ENCODE assay signal across 20 mouse cellular contexts in the genomic region with DNA sequence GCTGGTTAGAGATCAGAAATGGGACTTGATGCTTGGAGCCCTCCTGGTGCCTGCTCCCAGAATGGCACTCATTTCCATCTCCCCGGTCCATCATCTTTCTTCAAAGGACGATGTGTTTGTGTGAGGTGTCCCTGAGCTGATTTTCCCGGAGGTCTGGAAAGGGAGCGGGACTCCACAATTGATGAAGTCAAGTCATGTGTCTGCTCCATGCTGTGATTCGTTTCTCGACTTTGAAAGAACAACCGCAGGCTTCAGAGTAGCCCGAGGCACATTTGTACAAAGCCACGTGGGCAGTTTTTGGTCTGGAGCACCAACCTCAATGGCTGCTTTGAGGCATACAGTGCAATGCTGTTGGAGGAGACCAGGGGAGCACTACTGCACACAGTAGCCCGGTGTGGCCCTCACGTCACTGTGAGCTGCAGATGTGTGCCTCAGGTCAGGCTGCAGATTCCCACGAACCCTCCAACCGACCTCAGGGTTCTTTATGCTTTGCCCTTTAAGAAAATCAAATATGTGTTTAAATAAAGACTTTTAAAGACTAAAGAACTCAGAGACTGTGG. TPM values are rescaled to one million over a fixed set of nuclear protein-coding genes. Genes with fewer than 3 reads are reported as not detected.
DNase-seq lines count a peak whose midpoint lies in the region; ATAC-seq and TF ChIP-seq lines count a peak whose summit lies in the region.
"Had no signal": no experiment of that assay in that cellular context is flagged by ENCODE, and none has a peak within 500 bp of the region (broad histone marks: within the 10 kb centered on the region; RNA-seq: fewer than 3 reads in every experiment).

No protein-coding gene starts in this region.

- H3K4me1 ChIP-seq in midbrain, embryonic 10.5 days: peaks cover 20% of the 10 kb centered on the region
- 0 out of 2 replicates have a peak, but pooled peaks cover 5% of the 10 kb centered on the region for H3K4me1 ChIP-seq in midbrain, postnatal 0 days (ENCODE audit: insufficient read depth, low read length)
- H3K4me1 ChIP-seq in forebrain, embryonic 14.5 days (ENCODE audit: control insufficient read depth, insufficient read depth, low read length): no peaks in the 10 kb centered on the region
- peaks cover 16% of the 10 kb centered on the region for H3K4me1 ChIP-seq in midbrain, embryonic 15.5 days
- H3K4me1 ChIP-seq in stomach, postnatal 0 days (replicated peaks; ENCODE audit: control insufficient read depth, insufficient read depth): peaks cover 2% of the 10 kb centered on the region; the same call in 1 of the 2 replicates
- H3K4me1 ChIP-seq in lung, adult 2 months (ENCODE audit: control insufficient read depth, insufficient read depth, low read length): no peaks in the 10 kb centered on the region
- H3K4me1 ChIP-seq: liver, embryonic 13.5 days had no signal

- no peak; the same call in 1 of the 2 replicates for ATAC-seq in midbrain, postnatal 0 days (ENCODE audit: low FRiP score)
- ATAC-seq in forebrain, embryonic 14.5 days: peak; percentile 10; the same call in 1 of the 2 replicates
- ATAC-seq in midbrain, embryonic 15.5 days (replicated peaks): peak; percentile 67
- no peak for ATAC-seq in stomach, postnatal 0 days (ENCODE audit: low FRiP score, low TSS enrichment)
- ATAC-seq: hindbrain, postnatal 0 days had no signal

- intact Hi-C loops in left cerebral cortex, adult 2 months (cut with DNase I): no loop called here

- H3K9me3 ChIP-seq in midbrain, embryonic 10.5 days (replicated peaks): peaks cover 6% of the 10 kb centered on the region; the same call in 1 of the 2 replicates
- peaks cover 6% of the 10 kb centered on the region for H3K9me3 ChIP-seq in midbrain, postnatal 0 days (ENCODE audit: low read length)
- H3K9me3 ChIP-seq in forebrain, embryonic 14.5 days (replicated peaks; ENCODE audit: control insufficient read depth, low read length): no peaks in the 10 kb centered on the region
- H3K9me3 ChIP-seq in midbrain, embryonic 15.5 days: peaks cover 7% of the 10 kb centered on the region; the same call in 1 of the 2 replicates
- H3K9me3 ChIP-seq in stomach, postnatal 0 days (ENCODE audit: control insufficient read depth, low read length): no peaks in the 10 kb centered on the region
- H3K9me3 ChIP-seq: heart, embryonic 10.5 days; liver, embryonic 13.5 days had no signal

- no peak for TF ChIP-seq CTCF in midbrain, postnatal 0 days (IDR thresholded peaks at IDR 0.05)
- TF ChIP-seq CTCF in stomach, postnatal 0 days (IDR thresholded peaks at IDR 0.05; ENCODE audit: low read depth): no peak
- no peak for TF ChIP-seq CTCF in lung, adult 2 months (IDR thresholded peaks at IDR 0.05; ENCODE audit: insufficient read depth, low read length)
- no peak for TF ChIP-seq CTCF in left cerebral cortex, adult 2 months (IDR thresholded peaks at IDR 0.05)

- peak; percentile 17 for DNase-seq in midbrain, embryonic 10.5 days (ENCODE audit: low spot score)
- DNase-seq in midbrain, postnatal 0 days (ENCODE audit: low spot score): no peak
- peak; percentile 10 for DNase-seq in brain, adult 2 months (ENCODE audit: low read depth, low spot score)
- peak; percentile 28 for DNase-seq in forebrain, embryonic 14.5 days (ENCODE audit: low spot score)
- no peak for DNase-seq in stomach, postnatal 0 days (ENCODE audit: low spot score)
- DNase-seq in lung, adult 2 months: no peak
- no peak for DNase-seq in left cerebral cortex, adult 2 months (ENCODE audit: extremely low spot score in 1 of 2, low spot score in 2 of 2)
- DNase-seq: adrenal gland, postnatal 14 days; cerebellum, adult 2 months; gastrocnemius, postnatal 36 days; heart, postnatal 14 days; kidney, adult 2 months; kidney, postnatal 14 days; layer of hippocampus, adult 9-11 months; liver, embryonic 13.5 days; thymus, postnatal 4 days had no signal

- no peak overlapping the region for H3K27ac ChIP-seq in midbrain, embryonic 10.5 days (replicated peaks)
- H3K27ac ChIP-seq in midbrain, postnatal 0 days (ENCODE audit: low read depth, low read length): no peak overlapping the region
- no peak overlapping the region for H3K27ac ChIP-seq in forebrain, embryonic 14.5 days (ENCODE audit: low read depth, low read length)
- H3K27ac ChIP-seq in midbrain, embryonic 15.5 days: no peak overlapping the region
- H3K27ac ChIP-seq in stomach, postnatal 0 days (replicated peaks): no peak overlapping the region
- no peak overlapping the region for H3K27ac ChIP-seq in left cerebral cortex, adult 2 months
- H3K27ac ChIP-seq: heart, embryonic 10.5 days; hindbrain, postnatal 0 days; liver, embryonic 13.5 days had no signal

- no peaks in the 10 kb centered on the region for H3K27me3 ChIP-seq in midbrain, embryonic 10.5 days (ENCODE audit: low read depth, poor library complexity, severe bottlenecking)
- no peaks in the 10 kb centered on the region for H3K27me3 ChIP-seq in midbrain, postnatal 0 days (ENCODE audit: insufficient read depth, low read length)
- no peaks in the 10 kb centered on the region for H3K27me3 ChIP-seq in forebrain, embryonic 14.5 days (replicated peaks; ENCODE audit: control insufficient read depth, insufficient read depth, low read length)
- H3K27me3 ChIP-seq in midbrain, embryonic 15.5 days (replicated peaks): no peaks in the 10 kb centered on the region
- H3K27me3 ChIP-seq in stomach, postnatal 0 days (ENCODE audit: control insufficient read depth, insufficient read depth, low read length): no peaks in the 10 kb centered on the region
- H3K27me3 ChIP-seq: liver, embryonic 13.5 days had no signal

- no peaks in the 10 kb centered on the region for H3K36me3 ChIP-seq in midbrain, embryonic 10.5 days
- no peaks in the 10 kb centered on the region for H3K36me3 ChIP-seq in midbrain, postnatal 0 days (ENCODE audit: insufficient read depth, low read length)
- no peaks in the 10 kb centered on the region for H3K36me3 ChIP-seq in forebrain, embryonic 14.5 days (ENCODE audit: control insufficient read depth, insufficient read depth, low read length)
- H3K36me3 ChIP-seq in midbrain, embryonic 15.5 days (replicated peaks): 0 out of 2 replicates have a peak, but pooled peaks cover 3% of the 10 kb centered on the region
- no peaks in the 10 kb centered on the region for H3K36me3 ChIP-seq in stomach, postnatal 0 days (ENCODE audit: control insufficient read depth, insufficient read depth, low read length)
- H3K36me3 ChIP-seq: liver, embryonic 13.5 days had no signal

- no peak overlapping the region for H3K9ac ChIP-seq in midbrain, postnatal 0 days (replicated peaks; ENCODE audit: low read length, poor library complexity, severe bottlenecking)
- H3K9ac ChIP-seq in forebrain, embryonic 14.5 days (ENCODE audit: low read length): no peak overlapping the region
- H3K9ac ChIP-seq in midbrain, embryonic 15.5 days: no peak overlapping the region
- no peak overlapping the region for H3K9ac ChIP-seq in stomach, postnatal 0 days (ENCODE audit: low read length)
- H3K9ac ChIP-seq: liver, embryonic 13.5 days had no signal

- H3K4me2 ChIP-seq in midbrain, postnatal 0 days (ENCODE audit: low read depth, low read length, poor library complexity, severe bottlenecking): no peak overlapping the region
- no peak overlapping the region for H3K4me2 ChIP-seq in forebrain, embryonic 14.5 days (ENCODE audit: low read length)
- no peak overlapping the region for H3K4me2 ChIP-seq in midbrain, embryonic 15.5 days
- no peak overlapping the region for H3K4me2 ChIP-seq in stomach, postnatal 0 days (replicated peaks; ENCODE audit: low read depth)
- H3K4me2 ChIP-seq: liver, embryonic 13.5 days had no signal

- 48% methylated on average over 13 of the region's 13 CpGs for WGBS in midbrain, embryonic 10.5 days
- WGBS in midbrain, postnatal 0 days: 31% methylated on average over 13 of the region's 13 CpGs
- 12% methylated on average over 13 of the region's 13 CpGs for WGBS in forebrain, embryonic 14.5 days
- WGBS in midbrain, embryonic 15.5 days: 32% methylated on average over 13 of the region's 13 CpGs
- 65% methylated on average over 13 of the region's 13 CpGs for WGBS in stomach, postnatal 0 days
- WGBS in lung, adult 2 months: 66% methylated on average over 13 of the region's 13 CpGs

- no peak for TF ChIP-seq EP300 in stomach, postnatal 0 days (optimal IDR thresholded peaks at IDR 0.05)

- TF ChIP-seq POLR2A in lung, adult 2 months (IDR thresholded peaks at IDR 0.05; ENCODE audit: borderline replicate concordance, extremely low read depth, low read depth, low read length): no peak

- H3K4me3 ChIP-seq in midbrain, embryonic 10.5 days: no peak overlapping the region
- no peak overlapping the region for H3K4me3 ChIP-seq in midbrain, postnatal 0 days (ENCODE audit: low read depth, low read length)
- no peak overlapping the region for H3K4me3 ChIP-seq in forebrain, embryonic 14.5 days (ENCODE audit: low read depth, low read length)
- H3K4me3 ChIP-seq in midbrain, embryonic 15.5 days: no peak overlapping the region
- no peak overlapping the region for H3K4me3 ChIP-seq in stomach, postnatal 0 days (ENCODE audit: low read depth, low read length)
- H3K4me3 ChIP-seq in lung, adult 2 months (replicated peaks; ENCODE audit: extremely low read depth, low read depth, low read length): no peak overlapping the region
- H3K4me3 ChIP-seq in left cerebral cortex, adult 2 months: no peak overlapping the region
- H3K4me3 ChIP-seq: erythroblast, embryonic 14.5 days; heart, embryonic 10.5 days; liver, embryonic 13.5 days had no signal

RNA-seq across cellular contexts. Expression of a gene that starts 43.0 kb away (rescaled TPM):
- 3.3 and 4.3 TPM in 2 replicates for polyA plus RNA-seq in midbrain, embryonic 10.5 days (2016; fragmentation: Nextera tagmentation; extraction: Ambion mirVana)
- total RNA-seq in midbrain, postnatal 0 days (2014; rRNA removed): 75.2 and 75.8 TPM in 2 replicates
- 6.0 and 6.4 TPM in 2 replicates for polyA plus RNA-seq in midbrain, postnatal 0 days (2015; fragmentation: Nextera tagmentation; extraction: Ambion mirVana)
- 2.7 and 3.8 TPM in 2 replicates for polyA plus RNA-seq in forebrain, embryonic 14.5 days (2014; fragmentation: Nextera tagmentation; extraction: Ambion mirVana)
- 9.7 and 10.0 TPM in 2 replicates for polyA plus RNA-seq in midbrain, embryonic 15.5 days (2015; fragmentation: Nextera tagmentation; extraction: Ambion mirVana)
- 0.69 and 0.85 TPM in 2 replicates for polyA plus RNA-seq in stomach, postnatal 0 days (2015; fragmentation: Nextera tagmentation; extraction: Ambion mirVana)
- polyA plus RNA-seq in lung, adult 2 months (2012; rRNA removed): 2.0 and 3.6 TPM in 2 replicates
- total RNA-seq in left cerebral cortex, adult 2 months (2021): 10 to 100 TPM in 1 of 2 experiments, 1 to 10 TPM in 1; 8.3 to 10.5 TPM
- polyA plus RNA-seq: erythroblast, embryonic 14.5 days had no signal

Comparison
In these comparisons a context has a peak if more than half of its experiments do, and no peak if none do; other contexts are left out.
1. DNase-seq: peak in midbrain, embryonic 10.5 days (single experiment), brain, adult 2 months (single experiment) and forebrain, embryonic 14.5 days (single experiment); none in midbrain, postnatal 0 days (single experiment), stomach, postnatal 0 days (single experiment), lung, adult 2 months (single experiment) and left cerebral cortex, adult 2 months (0 of 2).
2. ATAC-seq: peak in forebrain, embryonic 14.5 days (single experiment) and midbrain, embryonic 15.5 days (single experiment); none in midbrain, postnatal 0 days (single experiment) and stomach, postnatal 0 days (single experiment).